Comparison of ENCODE assay signal across 32 mouse cellular contexts in the genomic region with DNA sequence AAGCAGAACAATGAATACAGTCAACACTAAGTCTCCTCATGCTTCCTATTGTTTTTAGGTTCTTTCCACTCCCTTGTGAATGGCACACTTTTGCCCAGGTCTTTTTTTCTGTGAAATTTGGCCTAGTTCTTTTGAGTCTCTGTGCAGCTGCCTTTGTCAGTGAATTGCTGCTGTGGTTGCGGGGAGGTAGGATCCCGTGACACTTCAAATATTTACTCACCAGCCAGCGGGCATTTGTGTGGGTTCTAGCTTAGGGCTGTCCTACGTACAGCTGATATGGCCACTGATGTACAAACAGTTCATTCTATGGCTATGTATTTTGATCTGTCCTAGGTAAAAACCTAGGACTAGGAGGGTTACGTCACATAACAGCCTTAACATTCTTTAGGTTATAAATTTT.
DNase-seq lines count a peak whose midpoint lies in the region; ATAC-seq and TF ChIP-seq lines count a peak whose summit lies in the region.
"Had no signal": no experiment of that assay in that cellular context is flagged by ENCODE, and none has a peak within 500 bp of the region (broad histone marks: within the 10 kb centered on the region; RNA-seq: fewer than 3 reads in every experiment).

No protein-coding gene starts in this region.

- no peak overlapping the region for H3K4me2 ChIP-seq in embryonic facial prominence, embryonic 14.5 days (ENCODE audit: low read depth, low read length)
- H3K4me2 ChIP-seq in stomach, embryonic 15.5 days, result no peak overlapping the region
- H3K4me2 ChIP-seq: embryonic facial prominence, embryonic 13.5 days; forebrain, embryonic 12.5 days; heart, embryonic 15.5 days; hindbrain, embryonic 12.5 days; limb, embryonic 15.5 days; liver, embryonic 13.5 days; midbrain, embryonic 12.5 days; neural tube, embryonic 13.5 days had no signal

- no peak for DNase-seq in embryonic facial prominence, embryonic 14.5 days (ENCODE audit: low spot score)
- no peak for DNase-seq in embryonic facial prominence, embryonic 10.5 days (ENCODE audit: low spot score)
- peak; percentile 23 for DNase-seq in thymus, postnatal 14 days
- no peak for DNase-seq in thymus, adult 18-20 months
- no peak for DNase-seq in adrenal gland, postnatal 4 days (ENCODE audit: low spot score in 2 of 2)
- no peak for DNase-seq in heart, adult 2 months
- DNase-seq: adrenal gland, postnatal 10 days; cerebellum, adult 11 months; cerebellum, adult 9-11 months; embryo, embryonic 11 days; forebrain, postnatal 0 days; gastrocnemius, postnatal 10 days; kidney, postnatal 14 days; layer of hippocampus, adult 9-11 months; liver, embryonic 13.5 days; lung, adult 18-20 months; lung, postnatal 4 days; right cerebral cortex, postnatal 14 days had no signal

- no peaks in the 10 kb centered on the region for H3K79me2 ChIP-seq in heart, adult 2 months (replicated peaks; ENCODE audit: control insufficient read depth, insufficient read depth, low read length)

- H3K9ac ChIP-seq in embryonic facial prominence, embryonic 14.5 days (ENCODE audit: low read depth, low read length), result no peak overlapping the region
- no peak overlapping the region for H3K9ac ChIP-seq in stomach, embryonic 15.5 days
- no peak overlapping the region for H3K9ac ChIP-seq in heart, adult 2 months (ENCODE audit: low read depth, low read length)
- H3K9ac ChIP-seq: embryonic facial prominence, embryonic 13.5 days; forebrain, embryonic 12.5 days; forebrain, postnatal 0 days; heart, embryonic 15.5 days; hindbrain, embryonic 12.5 days; limb, embryonic 15.5 days; liver, embryonic 13.5 days; midbrain, embryonic 12.5 days; neural tube, embryonic 13.5 days had no signal

- WGBS in embryonic facial prominence, embryonic 14.5 days, result 61% methylated on average over 5 of the region's 5 CpGs
- 80% methylated on average over 5 of the region's 5 CpGs for WGBS in embryonic facial prominence, embryonic 10.5 days
- 61% methylated on average over 5 of the region's 5 CpGs for WGBS in stomach, embryonic 15.5 days
- WGBS in heart, adult 2 months, result 89% methylated on average over 5 of the region's 5 CpGs

- H3K4me1 ChIP-seq in embryonic facial prominence, embryonic 14.5 days (ENCODE audit: control insufficient read depth, insufficient read depth, low read length), result peaks cover 4% of the 10 kb centered on the region; the same call in 1 of the 2 replicates
- H3K4me1 ChIP-seq in embryonic facial prominence, embryonic 10.5 days, result peaks cover 7% of the 10 kb centered on the region; the same call in 1 of the 2 replicates
- 0 out of 2 replicates have a peak, but pooled peaks cover 2% of the 10 kb centered on the region for H3K4me1 ChIP-seq in stomach, embryonic 15.5 days
- no peaks in the 10 kb centered on the region for H3K4me1 ChIP-seq in heart, adult 2 months (ENCODE audit: control insufficient read depth, insufficient read depth, low read length)
- H3K4me1 ChIP-seq: forebrain, embryonic 12.5 days; heart, embryonic 10.5 days; heart, embryonic 15.5 days; hindbrain, embryonic 12.5 days; limb, embryonic 15.5 days; midbrain, embryonic 12.5 days; neural tube, embryonic 13.5 days had no signal

- no peak overlapping the region for H3K27ac ChIP-seq in embryonic facial prominence, embryonic 14.5 days (replicated peaks; ENCODE audit: low read depth, low read length)
- H3K27ac ChIP-seq in embryonic facial prominence, embryonic 10.5 days (replicated peaks), result no peak overlapping the region
- H3K27ac ChIP-seq in stomach, embryonic 15.5 days, result no peak overlapping the region
- no peak overlapping the region for H3K27ac ChIP-seq in heart, adult 2 months
- H3K27ac ChIP-seq: embryonic facial prominence, embryonic 13.5 days; forebrain, embryonic 12.5 days; heart, embryonic 10.5 days; heart, embryonic 15.5 days; hindbrain, embryonic 12.5 days; hindbrain, postnatal 0 days; limb, embryonic 10.5 days; limb, embryonic 15.5 days; liver, embryonic 13.5 days; midbrain, embryonic 12.5 days; neural tube, embryonic 13.5 days had no signal

- no peaks in the 10 kb centered on the region for H3K36me3 ChIP-seq in embryonic facial prominence, embryonic 14.5 days (ENCODE audit: control insufficient read depth, insufficient read depth, low read length)
- no peaks in the 10 kb centered on the region for H3K36me3 ChIP-seq in embryonic facial prominence, embryonic 10.5 days (replicated peaks)
- no peaks in the 10 kb centered on the region for H3K36me3 ChIP-seq in stomach, embryonic 15.5 days
- H3K36me3 ChIP-seq in heart, adult 2 months (ENCODE audit: control insufficient read depth, insufficient read depth, low read length), result no peaks in the 10 kb centered on the region
- H3K36me3 ChIP-seq: embryonic facial prominence, embryonic 13.5 days; forebrain, embryonic 12.5 days; heart, embryonic 10.5 days; heart, embryonic 15.5 days; hindbrain, embryonic 12.5 days; limb, embryonic 10.5 days; limb, embryonic 15.5 days; liver, embryonic 13.5 days; midbrain, embryonic 12.5 days; neural tube, embryonic 13.5 days had no signal

- no peak for TF ChIP-seq CTCF in heart, adult 2 months (IDR thresholded peaks at IDR 0.05)

- TF ChIP-seq POLR2A in heart, adult 2 months (IDR thresholded peaks at IDR 0.05; ENCODE audit: insufficient read depth, low read depth, low read length), result no peak

- ATAC-seq in embryonic facial prominence, embryonic 14.5 days (ENCODE audit: low read depth), result peak; percentile 53; the same call in 1 of the 2 replicates
- ATAC-seq in stomach, embryonic 15.5 days (ENCODE audit: insufficient read depth, low FRiP score, low read depth), result peak; percentile 65; the same call in 1 of the 2 replicates
- ATAC-seq: forebrain, postnatal 0 days; hindbrain, postnatal 0 days; lung, postnatal 0 days had no signal

- H3K4me3 ChIP-seq in embryonic facial prominence, embryonic 14.5 days (ENCODE audit: low read depth, low read length), result no peak overlapping the region
- H3K4me3 ChIP-seq in embryonic facial prominence, embryonic 10.5 days, result no peak overlapping the region
- no peak overlapping the region for H3K4me3 ChIP-seq in stomach, embryonic 15.5 days (replicated peaks)
- no peak overlapping the region for H3K4me3 ChIP-seq in heart, adult 2 months
- H3K4me3 ChIP-seq: embryonic facial prominence, embryonic 13.5 days; erythroblast, embryonic 14.5 days; forebrain, embryonic 12.5 days; heart, embryonic 10.5 days; heart, embryonic 15.5 days; hindbrain, embryonic 12.5 days; limb, embryonic 10.5 days; limb, embryonic 15.5 days; liver, embryonic 13.5 days; megakaryocyte, embryonic 14.5 days; midbrain, embryonic 12.5 days; neural tube, embryonic 13.5 days had no signal

- no peak for TF ChIP-seq EP300 in heart, adult 2 months (IDR thresholded peaks at IDR 0.05; ENCODE audit: insufficient read depth, low read depth, low read length)

- no peaks in the 10 kb centered on the region for H3K9me3 ChIP-seq in embryonic facial prominence, embryonic 14.5 days (ENCODE audit: control insufficient read depth, low read length)
- no peaks in the 10 kb centered on the region for H3K9me3 ChIP-seq in embryonic facial prominence, embryonic 10.5 days
- H3K9me3 ChIP-seq in stomach, embryonic 15.5 days, result no peaks in the 10 kb centered on the region
- H3K9me3 ChIP-seq: embryonic facial prominence, embryonic 13.5 days; forebrain, embryonic 12.5 days; heart, embryonic 10.5 days; heart, embryonic 15.5 days; hindbrain, embryonic 12.5 days; limb, embryonic 10.5 days; limb, embryonic 15.5 days; liver, embryonic 13.5 days; megakaryocyte, embryonic 14.5 days; midbrain, embryonic 12.5 days; neural tube, embryonic 13.5 days had no signal

- intact Hi-C loops in heart, adult 2 months (cut with DNase I), result no loop called here

- H3K27me3 ChIP-seq in embryonic facial prominence, embryonic 14.5 days (replicated peaks; ENCODE audit: control insufficient read depth, insufficient read depth, low read length), result no peaks in the 10 kb centered on the region
- H3K27me3 ChIP-seq in embryonic facial prominence, embryonic 10.5 days (replicated peaks; ENCODE audit: low read depth, poor library complexity, severe bottlenecking), result no peaks in the 10 kb centered on the region
- H3K27me3 ChIP-seq in stomach, embryonic 15.5 days (replicated peaks), result no peaks in the 10 kb centered on the region
- H3K27me3 ChIP-seq in heart, adult 2 months (ENCODE audit: control insufficient read depth, insufficient read depth, low read length), result no peaks in the 10 kb centered on the region
- H3K27me3 ChIP-seq: forebrain, embryonic 12.5 days; heart, embryonic 15.5 days; hindbrain, embryonic 12.5 days; limb, embryonic 15.5 days; liver, embryonic 13.5 days; megakaryocyte, embryonic 14.5 days; midbrain, embryonic 12.5 days; neural tube, embryonic 13.5 days had no signal
